Mouse (Mus musculus): Measurements from ENCODE around the gene Art5. TPM values are rescaled to one million over a fixed set of nuclear protein-coding genes. Genes with fewer than 3 reads are reported as not detected.

Art5 gene
- total and polyA plus RNA-seq, 3 experiments: 0.04 TPM; not detected in 2

DNA sequence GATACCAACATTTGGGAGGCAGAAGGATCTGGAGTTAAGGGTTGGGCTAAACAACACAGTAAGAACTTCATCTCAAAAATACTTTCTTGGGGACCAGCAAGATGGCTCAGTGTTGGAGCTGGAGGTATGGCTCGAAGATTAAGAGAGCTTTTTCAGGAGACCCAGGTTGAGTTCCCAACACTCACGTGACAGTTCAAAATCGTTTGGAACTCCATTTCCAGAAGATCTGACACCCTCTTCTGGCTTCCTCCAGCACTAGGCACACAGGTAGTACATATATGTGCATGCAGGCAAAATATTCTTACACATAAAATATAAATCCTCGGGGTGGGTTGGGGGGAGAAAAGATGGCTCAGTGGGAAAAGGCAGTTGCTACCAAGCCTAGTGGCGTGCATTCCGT lies 42.9 kb downstream of the Art5 start:
- H3K9ac ChIP-seq (ENCODE audit: control insufficient read depth, low read depth, low read length, poor library complexity, severe bottlenecking): peak overlapping the region; percentile 69
- H3K9me3 ChIP-seq (replicated peaks; ENCODE audit: insufficient read depth, low read length): no peaks in the 10 kb centered on the region
- peak overlapping the region; percentile 70 to 74 for H3K4me3 ChIP-seq (ENCODE audit: control insufficient read depth in 1 of 2, insufficient read depth in 1 of 2, low read depth in 2 of 2, low read length in 2 of 2)
- no peaks in the 10 kb centered on the region for H3K27me3 ChIP-seq (ENCODE audit: control insufficient read depth in 1 of 2, insufficient read depth in 2 of 2, low read length in 2 of 2)
- peaks cover 30% of the 10 kb centered on the region for H3K79me2 ChIP-seq (ENCODE audit: control insufficient read depth, insufficient read depth, low read length, poor library complexity)
- TF ChIP-seq USF1 (IDR thresholded peaks at IDR 0.05; ENCODE audit: low read depth, low read length) (peak; percentile 29; the same call in 1 of the 2 replicates), CHD1 (IDR thresholded peaks at IDR 0.05; ENCODE audit: low read depth, low read length) (0 out of 2 replicates have a peak, but pooled peaks have one; percentile 39), NELFE (IDR thresholded peaks at IDR 0.05; ENCODE audit: low read depth, low read length) (no peak), KAT2A (conservative IDR thresholded peaks at IDR 0.05; ENCODE audit: low read depth, low read length) (no peak), HCFC1 (IDR thresholded peaks at IDR 0.05; ENCODE audit: low read depth, low read length) (no peak), SIN3A (IDR thresholded peaks at IDR 0.05; ENCODE audit: low read length) (no peak), POLR2A (IDR thresholded peaks at IDR 0.05; ENCODE audit: control insufficient read depth in 1 of 2, insufficient read depth in 1 of 2, low read depth in 1 of 2, low read length in 2 of 2, poor library complexity in 1 of 2) (no peak), ZMIZ1 (IDR thresholded peaks at IDR 0.05; ENCODE audit: low read depth, low read length) (no peak), JUND (IDR thresholded peaks at IDR 0.05; ENCODE audit: low read depth, low read length) (no peak), MXI1 (IDR thresholded peaks at IDR 0.05; ENCODE audit: low read depth, low read length) (no peak), ZC3H11A (IDR thresholded peaks at IDR 0.05; ENCODE audit: low read depth, low read length) (no peak)
- H3K4me1 ChIP-seq (ENCODE audit: control insufficient read depth in 1 of 2, insufficient read depth in 2 of 2, low read length in 2 of 2): peaks cover 11% of the 10 kb centered on the region in 2 experiments
- peaks cover 2 to 28% of the 10 kb centered on the region in 2 experiments; a peak in 2 of 4 replicates for H3K36me3 ChIP-seq (ENCODE audit: control insufficient read depth in 1 of 2, insufficient read depth in 2 of 2, low read length in 2 of 2)
- H3K27ac ChIP-seq (ENCODE audit: control insufficient read depth, low read depth, low read length): peak overlapping the region; percentile 61
- peak; percentile 40 for DNase-seq (ENCODE audit: low read depth, low spot score)

DNA sequence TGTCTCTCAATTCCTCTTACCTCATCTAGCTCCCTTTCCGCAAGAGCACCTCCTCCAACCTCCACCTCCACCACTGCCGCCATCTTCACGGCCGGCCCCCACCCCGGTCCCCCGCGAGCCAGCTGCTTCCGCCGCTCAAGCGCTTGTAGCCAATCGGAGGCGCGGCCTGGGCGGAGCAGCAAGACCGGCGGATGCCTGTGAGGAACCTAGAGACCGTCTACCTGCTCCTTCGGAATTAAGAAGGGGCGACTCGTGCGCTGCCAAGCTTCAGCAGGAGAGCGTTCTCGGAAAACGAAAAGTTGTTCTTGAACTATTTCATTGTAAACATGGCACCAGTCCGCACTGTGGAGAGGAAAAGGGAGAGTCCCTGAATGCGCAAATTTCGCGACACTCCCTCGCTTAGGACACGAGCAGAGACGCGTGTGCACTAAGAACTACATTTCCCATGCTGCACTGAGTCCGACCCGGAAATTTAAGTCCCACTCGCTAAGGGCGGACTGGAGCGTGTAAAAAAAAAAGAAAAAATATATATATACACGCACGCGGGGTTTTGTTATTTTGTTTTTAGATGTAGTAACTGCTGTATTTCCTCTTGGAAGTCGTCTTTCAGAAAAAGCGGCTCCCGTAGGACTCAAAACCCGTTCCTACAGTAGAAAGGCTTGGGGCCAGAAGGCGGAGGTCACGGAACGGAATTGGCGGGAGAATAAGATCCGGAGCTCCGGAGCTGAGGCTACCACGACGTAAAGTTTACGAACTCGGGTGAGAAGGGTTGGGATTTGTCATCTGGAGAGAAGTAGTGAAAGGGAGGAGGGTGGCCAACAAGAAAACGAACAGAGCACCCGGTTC lies 44.0 kb downstream of the Art5 start, which contains the start of the genes Rnf121, Xndc1 and Xntrpc:
Gene Rnf121 (minus strand): TSS at position 424 of the 846 bp plus-strand sequence.
Gene Xndc1 (plus strand): TSS at position 466 of the 846 bp plus-strand sequence.
Gene Xntrpc (plus strand): TSS at position 668 of the 846 bp plus-strand sequence.
- H3K36me3 ChIP-seq (ENCODE audit: control insufficient read depth in 1 of 2, insufficient read depth in 2 of 2, low read length in 2 of 2): peaks cover 0 to 34% of the 10 kb centered on the region in 2 experiments; a peak in 2 of 4 replicates
- no peaks in the 10 kb centered on the region for H3K27me3 ChIP-seq (ENCODE audit: control insufficient read depth in 1 of 2, insufficient read depth in 2 of 2, low read length in 2 of 2)
- H3K79me2 ChIP-seq (ENCODE audit: control insufficient read depth, insufficient read depth, low read length, poor library complexity): peaks cover 30% of the 10 kb centered on the region
- H3K4me3 ChIP-seq (ENCODE audit: control insufficient read depth in 1 of 2, insufficient read depth in 1 of 2, low read depth in 2 of 2, low read length in 2 of 2): peak within 1 kb of the TSS; percentile 70 to 74
- peaks cover 11% of the 10 kb centered on the region in 2 experiments for H3K4me1 ChIP-seq (ENCODE audit: control insufficient read depth in 1 of 2, insufficient read depth in 2 of 2, low read length in 2 of 2)
- no peaks in the 10 kb centered on the region for H3K9me3 ChIP-seq (replicated peaks; ENCODE audit: insufficient read depth, low read length)
- peak; percentile 96 for DNase-seq (ENCODE audit: low read depth, low spot score)
- H3K27ac ChIP-seq (ENCODE audit: control insufficient read depth, low read depth, low read length): peak within 1 kb of the TSS; percentile 97
- peak within 1 kb of the TSS; percentile 69 for H3K9ac ChIP-seq (ENCODE audit: control insufficient read depth, low read depth, low read length, poor library complexity, severe bottlenecking)
- TF ChIP-seq RAD21 (IDR thresholded peaks at IDR 0.05; ENCODE audit: low read depth, low read length) (no peak), CTCF (IDR thresholded peaks at IDR 0.05 in 2 of 3, conservative IDR thresholded peaks at IDR 0.05 in 1 of 3; ENCODE audit: control insufficient read depth in 1 of 3, insufficient read depth in 1 of 3, low read depth in 2 of 3, low read length in 3 of 3, poor library complexity in 1 of 3, severe bottlenecking in 1 of 3) (no peak), MYC (IDR thresholded peaks at IDR 0.05; ENCODE audit: low read depth, low read length) (peak; percentile 95), ZC3H11A (IDR thresholded peaks at IDR 0.05; ENCODE audit: low read depth, low read length) (no peak), NRF1 (IDR thresholded peaks at IDR 0.05; ENCODE audit: insufficient read depth, low read depth, low read length, poor library complexity, severe bottlenecking) (0 out of 2 replicates have a peak, but pooled peaks have one; percentile 35), MYB (IDR thresholded peaks at IDR 0.05; ENCODE audit: low read depth, low read length) (no peak), NELFE (IDR thresholded peaks at IDR 0.05; ENCODE audit: low read depth, low read length) (peak; percentile 65), USF1 (IDR thresholded peaks at IDR 0.05; ENCODE audit: low read depth, low read length) (no peak), ZMIZ1 (IDR thresholded peaks at IDR 0.05; ENCODE audit: low read depth, low read length) (peak; percentile 91), TBP (IDR thresholded peaks at IDR 0.05; ENCODE audit: low read depth, low read length) (peak; percentile 60), UBTF (IDR thresholded peaks at IDR 0.05; ENCODE audit: borderline replicate concordance, insufficient read depth, low read depth, low read length) (no peak), SIN3A (IDR thresholded peaks at IDR 0.05; ENCODE audit: low read length) (peak; percentile 88), MXI1 (IDR thresholded peaks at IDR 0.05; ENCODE audit: low read depth, low read length) (peak; percentile 95), BHLHE40 (IDR thresholded peaks at IDR 0.05; ENCODE audit: borderline replicate concordance, low read depth, low read length) (no peak), MEF2A (IDR thresholded peaks at IDR 0.05; ENCODE audit: extremely low read depth, insufficient replicate concordance, low read depth, low read length, poor library complexity, severe bottlenecking) (no peak), POLR2A (IDR thresholded peaks at IDR 0.05; ENCODE audit: control insufficient read depth in 1 of 2, insufficient read depth in 1 of 2, low read depth in 1 of 2, low read length in 2 of 2, poor library complexity in 1 of 2) (peak; percentile 82 to 89), E2F4 (IDR thresholded peaks at IDR 0.05; ENCODE audit: borderline replicate concordance, low read depth, low read length) (peak; percentile 93), ZKSCAN1 (IDR thresholded peaks at IDR 0.05; ENCODE audit: low read depth, low read length) (no peak), POLR2AphosphoS5 (IDR thresholded peaks at IDR 0.05; ENCODE audit: borderline replicate concordance, low read depth, low read length) (no peak), MAZ (IDR thresholded peaks at IDR 0.05; ENCODE audit: low read depth, low read length) (peak; percentile 88; the same call in 1 of the 2 replicates), HCFC1 (IDR thresholded peaks at IDR 0.05; ENCODE audit: low read depth, low read length) (peak; percentile 95), MAX (IDR thresholded peaks at IDR 0.05; ENCODE audit: low read length) (peak; percentile 76), USF2 (IDR thresholded peaks at IDR 0.05; ENCODE audit: borderline replicate concordance in 1 of 2, insufficient read depth in 1 of 2, low read depth in 1 of 2, low read length in 2 of 2) (no peak)
